ENCODE assay signal across 1 mouse cellular context in genomic region chr5:140806939-140807338, GRCm38 (mm10).
A peak's percentile ranks its signal among the peaks of the same experiment; 100 is the strongest.
TF ChIP-seq lines count a peak whose summit lies in the region.

No protein-coding gene starts in this region.

TF ChIP-seq in MEL, 35 proteins besides CTCF, POLR2A, EP300 and RAD21 (continued from another document):
- TF ChIP-seq MAX (IDR thresholded peaks at IDR 0.05; ENCODE audit: low read length), result 0 out of 2 replicates have a peak, but pooled peaks have one; percentile 32
- 0 out of 2 replicates have a peak, but pooled peaks have one; percentile 21 for TF ChIP-seq BHLHE40 (IDR thresholded peaks at IDR 0.05; ENCODE audit: borderline replicate concordance, low read depth, low read length)
TF ChIP-seq in MEL: peak in this region for 11.
